Mouse (Mus musculus) myocyte (in vitro differentiated cells): ENCODE measurements at regions not wholly inside any gene's neighbourhood (a gene's known extent, or its start where the extent isn't known, plus 50 kb on each side); places are given as distances from the start of the nearest gene placed in this dataset.

ENCODE experiments used
- H3K27me3 ChIP-seq: one replicate; pipeline ENCODE4 v1.6.1; 2011; ENCODE audit not compliant: control insufficient read depth, insufficient read depth, insufficient read length
- H3K36me3 ChIP-seq: one replicate; pipeline ENCODE4 v1.6.1; 2011; ENCODE audit not compliant: control insufficient read depth, insufficient read depth
- H3K4me2 ChIP-seq: one replicate; pipeline ENCODE4 v1.6.1; 2011; ENCODE audit warnings: low read depth, control low read depth
- H3K4me3 ChIP-seq: one replicate; pipeline ENCODE4 v1.5.1; 2011; ENCODE audit warnings: mild to moderate bottlenecking, control low read depth, moderate library complexity
- H3K79me2 ChIP-seq: one replicate; pipeline ENCODE4 v1.6.1; 2011; ENCODE audit not compliant: control insufficient read depth, insufficient read depth
- H3ac ChIP-seq: one replicate; pipeline ENCODE4 v1.6.1; 2011; ENCODE audit not compliant: control insufficient read depth, insufficient read length
- CEBPB ChIP-seq: IDR thresholded peaks from 2 replicates; pipeline ENCODE4 v1.6.1; 2011; ENCODE audit warnings: mild to moderate bottlenecking, moderate library complexity; ENCODE audit not compliant: poor library complexity, insufficient read depth, severe bottlenecking
- E2F4 ChIP-seq: IDR thresholded peaks from one replicate; pipeline ENCODE4 v1.6.1; 2011; ENCODE audit warnings: mild to moderate bottlenecking, control low read depth, moderate library complexity; ENCODE audit not compliant: insufficient read depth
- MAX ChIP-seq: IDR thresholded peaks from one replicate; pipeline ENCODE4 v1.6.1; 2011; ENCODE audit warnings: low read depth, mild to moderate bottlenecking, control low read depth
- MYOD1 ChIP-seq, 3 experiments: IDR thresholded peaks; one replicate each; pipeline ENCODE4 v1.6.1; 2011; ENCODE audit warnings: control low read depth in 2 of 3, low read depth in 2 of 3, mild to moderate bottlenecking in 2 of 3, moderate library complexity in 1 of 3; ENCODE audit not compliant: insufficient read length in 2 of 3, control insufficient read depth in 1 of 3
- MYOG ChIP-seq, 3 experiments: IDR thresholded peaks; one replicate each; pipeline ENCODE4 v1.6.1; 2011; ENCODE audit warnings: control low read depth in 2 of 3, low read depth in 2 of 3, mild to moderate bottlenecking in 2 of 3; ENCODE audit not compliant: insufficient read length in 2 of 3, control insufficient read depth in 1 of 3, insufficient read depth in 1 of 3
- POLR2A ChIP-seq: IDR thresholded peaks from one replicate; pipeline ENCODE4 v1.6.1; 2011; ENCODE audit warnings: low read depth, mild to moderate bottlenecking, control low read depth, moderate library complexity; ENCODE audit not compliant: insufficient read length
- POLR2AphosphoS2 ChIP-seq: IDR thresholded peaks from one replicate; pipeline ENCODE4 v1.6.1; 2011; ENCODE audit warnings: low read depth, control low read depth; ENCODE audit not compliant: insufficient read length
- REST ChIP-seq: IDR thresholded peaks from one replicate; pipeline ENCODE4 v1.6.1; 2011; ENCODE audit warnings: mild to moderate bottlenecking, control low read depth, moderate library complexity; ENCODE audit not compliant: insufficient read depth, insufficient read length
- SRF ChIP-seq: IDR thresholded peaks from one replicate; pipeline ENCODE4 v1.6.1; 2011; ENCODE audit warnings: low read depth; ENCODE audit not compliant: control insufficient read depth, insufficient read length
- TCF12 ChIP-seq: IDR thresholded peaks from one replicate; pipeline ENCODE4 v1.6.1; 2011; ENCODE audit warnings: mild to moderate bottlenecking, control low read depth; ENCODE audit not compliant: poor library complexity, insufficient read depth, severe bottlenecking
- TCF3 ChIP-seq: IDR thresholded peaks from one replicate; pipeline ENCODE4 v1.6.1; 2011; ENCODE audit warnings: low read depth, control low read depth; ENCODE audit not compliant: insufficient read length
- USF1 ChIP-seq: IDR thresholded peaks from one replicate; pipeline ENCODE4 v1.6.1; 2011; ENCODE audit warnings: low read depth, mild to moderate bottlenecking, control low read depth, moderate library complexity

GRCm38 (mm10) chr12:70766319-70766718 lies 59.0 kb upstream of the Frmd6 start:
- H3K4me2 ChIP-seq, result no peak overlapping the region
- H3K36me3 ChIP-seq, result no peaks in the 10 kb centered on the region
- no peak overlapping the region for H3ac ChIP-seq
- no peak for TF ChIP-seq POLR2A
- no peak for TF ChIP-seq MAX
- TF ChIP-seq MYOG (IDR thresholded peaks at IDR 0.05; ENCODE audit: control insufficient read depth in 1 of 3, insufficient read depth in 1 of 3, insufficient read length in 2 of 3, low read depth in 2 of 3), result no peak
- TF ChIP-seq MYOD1 (IDR thresholded peaks at IDR 0.05; ENCODE audit: control insufficient read depth in 1 of 3, insufficient read length in 2 of 3, low read depth in 2 of 3), result no peak
- no peak for TF ChIP-seq CEBPB
- no peak for TF ChIP-seq POLR2AphosphoS2
- TF ChIP-seq REST, result no peak
- TF ChIP-seq E2F4, result no peak
- TF ChIP-seq TCF12, result no peak
- no peak for TF ChIP-seq SRF
- no peak for TF ChIP-seq TCF3
- no peak for TF ChIP-seq USF1
- no peak overlapping the region for H3K4me3 ChIP-seq
- H3K27me3 ChIP-seq, result no peaks in the 10 kb centered on the region
- no peaks in the 10 kb centered on the region for H3K79me2 ChIP-seq

- H3ac ChIP-seq, result no peak overlapping the region
- H3K4me3 ChIP-seq, result no peak overlapping the region
- H3K4me2 ChIP-seq, result no peak overlapping the region
- H3K36me3 ChIP-seq, result no peaks in the 10 kb centered on the region
- no peak for TF ChIP-seq POLR2A
- TF ChIP-seq SRF, result no peak
- no peak for TF ChIP-seq E2F4
- TF ChIP-seq MYOD1 (IDR thresholded peaks at IDR 0.05; ENCODE audit: control insufficient read depth in 1 of 3, insufficient read length in 2 of 3, low read depth in 2 of 3), result no peak
- TF ChIP-seq CEBPB, result no peak
- TF ChIP-seq POLR2AphosphoS2, result no peak
- TF ChIP-seq USF1, result no peak
- TF ChIP-seq MAX, result no peak
- no peak for TF ChIP-seq TCF12
- H3K27me3 ChIP-seq, result no peaks in the 10 kb centered on the region
- no peaks in the 10 kb centered on the region for H3K79me2 ChIP-seq
Observed at GRCm38 (mm10) chr12:70767959-70768358, 57.4 kb upstream of the Frmd6 start.

- Histone ChIP-seq H3K4me3 (no peak overlapping the region), H3K36me3 (no peaks in the 10 kb centered on the region), H3K27me3 (no peaks in the 10 kb centered on the region), H3K4me2 (no peak overlapping the region), H3ac (no peak overlapping the region), H3K79me2 (no peaks in the 10 kb centered on the region)
- no peak for TF ChIP-seq SRF
- TF ChIP-seq CEBPB, result peak; percentile 69; the same call in 1 of the 2 replicates
Observed at GRCm38 (mm10) chr12:70768745-70769144, 56.6 kb upstream of the Frmd6 start.

GRCm38 (mm10) chr12:70769538-70770176 lies 55.7 kb upstream of the Frmd6 start:
- no peak overlapping the region for H3K4me3 ChIP-seq
- TF ChIP-seq REST, result no peak
- no peak for TF ChIP-seq USF1
- TF ChIP-seq CEBPB, result no peak
- TF ChIP-seq POLR2AphosphoS2, result no peak
- TF ChIP-seq SRF, result no peak
- H3K36me3 ChIP-seq, result no peaks in the 10 kb centered on the region
- no peaks in the 10 kb centered on the region for H3K79me2 ChIP-seq
- no peak overlapping the region for H3K4me2 ChIP-seq
- H3K27me3 ChIP-seq, result no peaks in the 10 kb centered on the region
- H3ac ChIP-seq, result no peak overlapping the region

GRCm38 (mm10) chr12:70774006-70774405 lies 51.3 kb upstream of the Frmd6 start:
- TF ChIP-seq TCF12, result no peak
- Histone ChIP-seq H3K79me2 (no peaks in the 10 kb centered on the region), H3ac (no peak overlapping the region), H3K4me2 (no peak overlapping the region), H3K27me3 (no peaks in the 10 kb centered on the region), H3K36me3 (no peaks in the 10 kb centered on the region), H3K4me3 (no peak overlapping the region)
